11 mouse cellular contexts compared by ENCODE assay signal in genomic region chr9:115236352-115236841, GRCm38 (mm10).
DNase-seq lines count a peak whose midpoint lies in the region; ATAC-seq and TF ChIP-seq lines count a peak whose summit lies in the region.
"Had no signal": no experiment of that assay in that cellular context is flagged by ENCODE, and none has a peak within 500 bp of the region (broad histone marks: within the 10 kb centered on the region; RNA-seq: fewer than 3 reads in every experiment).

No protein-coding gene starts in this region.

- peak; percentile 29; the same call in 1 of the 2 replicates for ATAC-seq in common myeloid progenitor, adult 5-6 weeks (replicated peaks; ENCODE audit: low read depth, poor library complexity, severe bottlenecking)
- no peak for ATAC-seq in cerebellum, adult (ENCODE audit: insufficient number of reproducible peaks, low FRiP score, low TSS enrichment)
- no peak for ATAC-seq in megakaryocyte-erythroid progenitor cell, adult 5-6 weeks (replicated peaks; ENCODE audit: low FRiP score, low TSS enrichment, poor library complexity, severe bottlenecking)
- ATAC-seq: forebrain, embryonic 13.5 days had no signal

- no peak for TF ChIP-seq CTCF in kidney, adult 2 months (conservative IDR thresholded peaks at IDR 0.05; ENCODE audit: insufficient read depth, insufficient read length, low read depth, low read length)

- H3K4me3 ChIP-seq in kidney, adult 2 months (ENCODE audit: insufficient read depth, low read depth, low read length): no peak overlapping the region
- H3K4me3 ChIP-seq: forebrain, embryonic 13.5 days; layer of hippocampus, adult 2 months had no signal

- H3K36me3 ChIP-seq in kidney, adult 2 months (ENCODE audit: control insufficient read depth, insufficient read depth, low read length): no peaks in the 10 kb centered on the region

- TF ChIP-seq POLR2A in kidney, adult 2 months (IDR thresholded peaks at IDR 0.05; ENCODE audit: low read depth, low read length): no peak

- H3K4me1 ChIP-seq in kidney, adult 2 months (ENCODE audit: control insufficient read depth, insufficient read depth, low read length): peaks cover 11% of the 10 kb centered on the region
- H3K4me1 ChIP-seq: forebrain, embryonic 13.5 days had no signal

- H3K27ac ChIP-seq in kidney, adult 2 months (ENCODE audit: insufficient read depth, low read depth, low read length): peak overlapping the region; percentile 69
- H3K27ac ChIP-seq: forebrain, embryonic 13.5 days; layer of hippocampus, adult 2 months had no signal

- peak; percentile 19 to 26 for DNase-seq in urinary bladder, adult 18-20 months (ENCODE audit: low spot score in 2 of 2)
- DNase-seq in urinary bladder, adult 2 months (ENCODE audit: low spot score): no peak
- DNase-seq in kidney, adult 2 months: peak; percentile 82
- DNase-seq in urinary bladder, postnatal 36 days (ENCODE audit: low spot score in 2 of 2): peak; percentile 17 to 53
- DNase-seq in T-cell, adult 2 months (ENCODE audit: low spot score): no peak
- DNase-seq: cerebellum, adult 9-11 months had no signal

- 43% methylated on average over 8 of the region's 8 CpGs for WGBS in kidney, adult 2 months

- no peaks in the 10 kb centered on the region for H3K27me3 ChIP-seq in kidney, adult 2 months (replicated peaks; ENCODE audit: control insufficient read depth, insufficient read depth, low read length)
- H3K27me3 ChIP-seq: forebrain, embryonic 13.5 days had no signal

Comparison
In these comparisons a context has a peak if more than half of its experiments do, and no peak if none do; other contexts are left out.
1. DNase-seq: peak in urinary bladder, adult 18-20 months (2 of 2), kidney, adult 2 months (single experiment) and urinary bladder, postnatal 36 days (2 of 2); none in urinary bladder, adult 2 months (single experiment) and T-cell, adult 2 months (single experiment).